8 mouse cellular contexts compared by ENCODE assay signal in genomic region chr7:72149073-72149472, GRCm38 (mm10).
A peak's percentile ranks its signal among the peaks of the same experiment; 100 is the strongest.
DNase-seq lines count a peak whose midpoint lies in the region; ATAC-seq lines count a peak whose summit lies in the region.

No protein-coding gene starts in this region.

- H3K9me3 ChIP-seq in liver, embryonic 11.5 days (ENCODE audit: control insufficient read depth, low read length): no peaks in the 10 kb centered on the region

- ATAC-seq in liver, embryonic 11.5 days (replicated peaks; ENCODE audit: low FRiP score): no peak

- H3K9ac ChIP-seq in liver, embryonic 11.5 days (ENCODE audit: low read depth, low read length): no peak overlapping the region

- H3K36me3 ChIP-seq in liver, embryonic 11.5 days (ENCODE audit: control insufficient read depth, insufficient read depth, low read length): no peaks in the 10 kb centered on the region

- DNase-seq in cerebellum, postnatal 14 days: peak; percentile 49 to 61
- no peak for DNase-seq in cerebellum, adult 9-10 months
- peak; percentile 11 for DNase-seq in liver
- DNase-seq in liver, embryonic 11.5 days (ENCODE audit: low spot score): no peak
- peak; percentile 36 for DNase-seq in embryo, embryonic 11.5 days (ENCODE audit: low read depth, low spot score)
- DNase-seq in left cerebral cortex, postnatal 4 days: peak; percentile 39
- DNase-seq in telencephalon, adult 2 months (ENCODE audit: low read depth, low spot score): peak; percentile 19
- no peak for DNase-seq in spleen, postnatal 4 days (ENCODE audit: low spot score in 2 of 2)

- no peak overlapping the region for H3K4me3 ChIP-seq in liver, embryonic 11.5 days (ENCODE audit: low read depth, low read length)

- H3K4me1 ChIP-seq in liver, embryonic 11.5 days (replicated peaks; ENCODE audit: control insufficient read depth, insufficient read depth, low read length): no peaks in the 10 kb centered on the region

- intact Hi-C loops in left cerebral cortex, postnatal 4 days (cut with DNase I): loop anchor here (5.0 to 10.0 kb wide), 2 partner anchors 282 to 1804 kb away; no protein-coding TSS in a partner anchor

- 26% methylated on average over 3 of the region's 3 CpGs for WGBS in liver, embryonic 11.5 days

- H3K4me2 ChIP-seq in liver, embryonic 11.5 days: no peak overlapping the region

- no peak overlapping the region for H3K27ac ChIP-seq in liver, embryonic 11.5 days (ENCODE audit: low read depth, low read length)

- H3K27me3 ChIP-seq in liver, embryonic 11.5 days (replicated peaks; ENCODE audit: control insufficient read depth, insufficient read depth, low read length): no peaks in the 10 kb centered on the region

Comparison
In these comparisons a context has a peak if more than half of its experiments do, and no peak if none do; other contexts are left out.
1. DNase-seq: peak in cerebellum, postnatal 14 days (2 of 2), liver (single experiment), embryo, embryonic 11.5 days (single experiment), left cerebral cortex, postnatal 4 days (single experiment) and telencephalon, adult 2 months (single experiment); none in cerebellum, adult 9-10 months (single experiment), liver, embryonic 11.5 days (single experiment) and spleen, postnatal 4 days (0 of 2).